ENCODE assay signal across 11 mouse cellular contexts in genomic region chr11:5318976-5319375, GRCm38 (mm10). TPM values are rescaled to one million over a fixed set of nuclear protein-coding genes. Genes with fewer than 3 reads are reported as not detected.
A peak's percentile ranks its signal among the peaks of the same experiment; 100 is the strongest.
DNase-seq lines count a peak whose midpoint lies in the region; ATAC-seq lines count a peak whose summit lies in the region.
"Had no signal": no experiment of that assay in that cellular context is flagged by ENCODE, and none has a peak within 500 bp of the region (broad histone marks: within the 10 kb centered on the region; RNA-seq: fewer than 3 reads in every experiment).

No protein-coding gene starts in this region.

- H3K9me3 ChIP-seq in forebrain, embryonic 13.5 days (replicated peaks), result no peaks in the 10 kb centered on the region
- no peaks in the 10 kb centered on the region for H3K9me3 ChIP-seq in hindbrain, embryonic 10.5 days
- no peaks in the 10 kb centered on the region for H3K9me3 ChIP-seq in midbrain, embryonic 14.5 days (ENCODE audit: control insufficient read depth, low read length)

- H3K27me3 ChIP-seq in forebrain, embryonic 13.5 days, result no peaks in the 10 kb centered on the region
- no peaks in the 10 kb centered on the region for H3K27me3 ChIP-seq in hindbrain, embryonic 10.5 days (ENCODE audit: insufficient read depth, poor library complexity, severe bottlenecking)
- H3K27me3 ChIP-seq in midbrain, embryonic 14.5 days (ENCODE audit: control insufficient read depth, insufficient read depth, low read length), result no peaks in the 10 kb centered on the region

- no peak for ATAC-seq in forebrain, embryonic 13.5 days
- no peak for ATAC-seq in midbrain, embryonic 14.5 days (ENCODE audit: low FRiP score, low TSS enrichment)
- ATAC-seq: activated CD4-positive, CD25-positive, alpha-beta regulatory T cell, adult 4 months; inflammation-experienced regulatory T-cells, adult 6 months had no signal

- H3K27ac ChIP-seq in forebrain, embryonic 13.5 days, result peak overlapping the region; percentile 74
- H3K27ac ChIP-seq in hindbrain, embryonic 10.5 days, result peak overlapping the region; percentile 84
- H3K27ac ChIP-seq in midbrain, embryonic 14.5 days (replicated peaks; ENCODE audit: low read depth, low read length), result peak overlapping the region; percentile 69
- H3K27ac ChIP-seq: heart, adult 2 months had no signal

- no peak overlapping the region for H3K4me3 ChIP-seq in forebrain, embryonic 13.5 days
- H3K4me3 ChIP-seq in hindbrain, embryonic 10.5 days, result no peak overlapping the region
- no peak overlapping the region for H3K4me3 ChIP-seq in midbrain, embryonic 14.5 days (replicated peaks; ENCODE audit: low read depth, low read length)
- H3K4me3 ChIP-seq: heart, adult 2 months had no signal

- peaks cover 46% of the 10 kb centered on the region for H3K4me1 ChIP-seq in forebrain, embryonic 13.5 days
- peaks cover 44% of the 10 kb centered on the region for H3K4me1 ChIP-seq in hindbrain, embryonic 10.5 days (replicated peaks)
- peaks cover 23% of the 10 kb centered on the region for H3K4me1 ChIP-seq in midbrain, embryonic 14.5 days (ENCODE audit: control insufficient read depth, insufficient read depth, low read length)

- DNase-seq in left cerebral cortex, postnatal 4 days, result peak; percentile 24
- no peak for DNase-seq in left cerebral cortex, postnatal 25 days (ENCODE audit: low spot score in 2 of 2)
- no peak for DNase-seq in hindbrain, embryonic 10.5 days (ENCODE audit: low spot score)
- no peak for DNase-seq in midbrain, embryonic 14.5 days
- DNase-seq in urinary bladder, postnatal 25 days (ENCODE audit: low spot score), result no peak
- DNase-seq in right cerebral cortex, postnatal 4 days, result no peak
- DNase-seq in yolk sac, embryonic 10.5 days (ENCODE audit: low spot score), result no peak

- no peaks in the 10 kb centered on the region for H3K36me3 ChIP-seq in forebrain, embryonic 13.5 days (ENCODE audit: poor library complexity, severe bottlenecking)
- no peaks in the 10 kb centered on the region for H3K36me3 ChIP-seq in hindbrain, embryonic 10.5 days
- no peaks in the 10 kb centered on the region for H3K36me3 ChIP-seq in midbrain, embryonic 14.5 days (ENCODE audit: control insufficient read depth, insufficient read depth, low read length)

- intact Hi-C loops in left cerebral cortex, postnatal 4 days (cut with DNase I), result no loop called here
- intact Hi-C loops in left cerebral cortex, postnatal 25 days (cut with DNase I), result loop anchor here (1.0 kb wide), 1 partner anchor 22 kb away; no protein-coding TSS in a partner anchor

- 43% methylated on average over 2 of the region's 2 CpGs for WGBS in forebrain, embryonic 13.5 days
- WGBS in hindbrain, embryonic 10.5 days, result 54% methylated on average over 2 of the region's 2 CpGs
- 48% methylated on average over 2 of the region's 2 CpGs for WGBS in midbrain, embryonic 14.5 days

- H3K9ac ChIP-seq in forebrain, embryonic 13.5 days, result no peak overlapping the region
- no peak overlapping the region for H3K9ac ChIP-seq in midbrain, embryonic 14.5 days (replicated peaks; ENCODE audit: low read length)

- no peak overlapping the region for H3K4me2 ChIP-seq in forebrain, embryonic 13.5 days
- H3K4me2 ChIP-seq in midbrain, embryonic 14.5 days (ENCODE audit: low read length), result no peak overlapping the region

RNA-seq across cellular contexts. Expression of gene Kremen1, which starts 57.6 kb away (rescaled TPM):
- 1 to 10 TPM; 9.0 to 9.8 TPM for total RNA-seq in left cerebral cortex, postnatal 4 days (2021)
- 10 to 100 TPM; 14.0 to 15.9 TPM for total RNA-seq in left cerebral cortex, postnatal 25 days (2021)
- 6.6 and 7.2 TPM in 2 replicates for polyA plus RNA-seq in forebrain, embryonic 13.5 days (2015; fragmentation: Nextera tagmentation; extraction: Ambion mirVana)
- polyA plus RNA-seq in hindbrain, embryonic 10.5 days (2016; fragmentation: Nextera tagmentation; extraction: Ambion mirVana), result 12.1 and 12.8 TPM in 2 replicates
- 3.5 and 3.8 TPM in 2 replicates for polyA plus RNA-seq in midbrain, embryonic 14.5 days (2014; fragmentation: Nextera tagmentation; extraction: Ambion mirVana)
